In the genomic region with DNA sequence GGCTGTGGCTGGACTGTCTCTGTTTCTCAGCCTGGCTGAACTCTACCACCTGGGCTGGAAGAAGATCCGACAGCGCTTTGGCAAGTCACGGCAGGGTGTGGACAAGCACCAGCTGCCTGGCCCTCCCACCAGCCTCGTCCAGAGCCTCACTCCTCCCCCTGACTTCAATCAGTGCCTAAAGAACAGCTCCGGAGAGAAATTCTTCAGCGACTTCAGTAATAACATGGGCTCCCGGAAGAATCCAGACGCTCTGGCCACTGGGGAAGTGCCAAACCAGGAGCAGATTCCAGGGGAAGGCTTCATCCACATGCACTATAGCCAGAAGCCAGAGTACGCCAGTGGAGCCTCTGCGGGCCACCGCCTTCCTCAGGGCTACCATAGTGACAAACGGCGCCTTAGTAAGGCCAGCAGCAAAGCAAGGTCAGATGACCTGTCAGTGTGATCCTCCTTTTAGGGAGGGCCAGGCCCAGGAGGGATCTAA, we compare ENCODE assay signal across 11 mouse cellular contexts.
DNase-seq lines count a peak whose midpoint lies in the region; ATAC-seq and TF ChIP-seq lines count a peak whose summit lies in the region.
"Had no signal": no experiment of that assay in that cellular context is flagged by ENCODE, and none has a peak within 500 bp of the region (broad histone marks: within the 10 kb centered on the region; RNA-seq: fewer than 3 reads in every experiment).

No protein-coding gene starts in this region.

- H3K9me3 ChIP-seq in hindbrain, embryonic 12.5 days (replicated peaks), result no peaks in the 10 kb centered on the region
- H3K9me3 ChIP-seq in hindbrain, embryonic 13.5 days, result no peaks in the 10 kb centered on the region
- no peaks in the 10 kb centered on the region for H3K9me3 ChIP-seq in lung, embryonic 14.5 days (ENCODE audit: low read depth, low read length)
- H3K9me3 ChIP-seq in midbrain, embryonic 14.5 days (ENCODE audit: control insufficient read depth, low read length), result no peaks in the 10 kb centered on the region

- WGBS in hindbrain, embryonic 12.5 days, result 40% methylated on average over 13 of the region's 13 CpGs
- 46% methylated on average over 13 of the region's 13 CpGs for WGBS in hindbrain, embryonic 13.5 days
- WGBS in lung, embryonic 14.5 days, result 22% methylated on average over 13 of the region's 13 CpGs
- WGBS in midbrain, embryonic 14.5 days, result 53% methylated on average over 13 of the region's 13 CpGs

- H3K4me2 ChIP-seq in hindbrain, embryonic 12.5 days (replicated peaks), result no peak overlapping the region
- no peak overlapping the region for H3K4me2 ChIP-seq in hindbrain, embryonic 13.5 days
- peak overlapping the region; percentile 28 for H3K4me2 ChIP-seq in lung, embryonic 14.5 days
- no peak overlapping the region for H3K4me2 ChIP-seq in midbrain, embryonic 14.5 days (ENCODE audit: low read length)

- H3K27me3 ChIP-seq in hindbrain, embryonic 12.5 days, result no peaks in the 10 kb centered on the region
- H3K27me3 ChIP-seq in hindbrain, embryonic 13.5 days, result no peaks in the 10 kb centered on the region
- H3K27me3 ChIP-seq in lung, embryonic 14.5 days (ENCODE audit: insufficient read depth, low read length), result no peaks in the 10 kb centered on the region
- H3K27me3 ChIP-seq in midbrain, embryonic 14.5 days (ENCODE audit: control insufficient read depth, insufficient read depth, low read length), result no peaks in the 10 kb centered on the region

- TF ChIP-seq CTCF in lung, embryonic 14.5 days (IDR thresholded peaks at IDR 0.05; ENCODE audit: low read depth), result no peak

- no peaks in the 10 kb centered on the region for H3K36me3 ChIP-seq in hindbrain, embryonic 12.5 days
- no peaks in the 10 kb centered on the region for H3K36me3 ChIP-seq in hindbrain, embryonic 13.5 days
- H3K36me3 ChIP-seq in lung, embryonic 14.5 days (ENCODE audit: insufficient read depth), result no peaks in the 10 kb centered on the region
- H3K36me3 ChIP-seq in midbrain, embryonic 14.5 days (ENCODE audit: control insufficient read depth, insufficient read depth, low read length), result no peaks in the 10 kb centered on the region
- H3K36me3 ChIP-seq: G1E had no signal

- H3K9ac ChIP-seq in hindbrain, embryonic 12.5 days, result no peak overlapping the region
- H3K9ac ChIP-seq in hindbrain, embryonic 13.5 days, result no peak overlapping the region
- no peak overlapping the region for H3K9ac ChIP-seq in lung, embryonic 14.5 days
- no peak overlapping the region for H3K9ac ChIP-seq in midbrain, embryonic 14.5 days (replicated peaks; ENCODE audit: low read length)

- H3K4me1 ChIP-seq in hindbrain, embryonic 12.5 days, result peaks cover 16% of the 10 kb centered on the region
- peaks cover 17% of the 10 kb centered on the region; the same call in 1 of the 2 replicates for H3K4me1 ChIP-seq in hindbrain, embryonic 13.5 days (replicated peaks)
- H3K4me1 ChIP-seq in lung, embryonic 14.5 days (ENCODE audit: insufficient read depth), result peaks cover 22% of the 10 kb centered on the region
- no peaks in the 10 kb centered on the region; the same call in 1 of the 2 replicates for H3K4me1 ChIP-seq in midbrain, embryonic 14.5 days (ENCODE audit: control insufficient read depth, insufficient read depth, low read length)

- 0 out of 2 replicates have a peak overlapping the region, but pooled peaks have one; percentile 17 for H3K27ac ChIP-seq in hindbrain, embryonic 12.5 days
- H3K27ac ChIP-seq in hindbrain, embryonic 13.5 days, result no peak overlapping the region
- peak overlapping the region; percentile 48 for H3K27ac ChIP-seq in lung, embryonic 14.5 days (ENCODE audit: low read depth)
- no peak overlapping the region for H3K27ac ChIP-seq in midbrain, embryonic 14.5 days (replicated peaks; ENCODE audit: low read depth, low read length)

- no peak for ATAC-seq in hindbrain, embryonic 12.5 days (ENCODE audit: low FRiP score)
- ATAC-seq in hindbrain, embryonic 13.5 days (ENCODE audit: low FRiP score), result no peak
- peak; percentile 77 for ATAC-seq in lung, embryonic 14.5 days (ENCODE audit: insufficient read depth)
- no peak for ATAC-seq in midbrain, embryonic 14.5 days (ENCODE audit: low FRiP score, low TSS enrichment)
- ATAC-seq: midbrain, embryonic 16.5 days had no signal

- H3K4me3 ChIP-seq in hindbrain, embryonic 12.5 days, result no peak overlapping the region
- H3K4me3 ChIP-seq in hindbrain, embryonic 13.5 days, result no peak overlapping the region
- H3K4me3 ChIP-seq in lung, embryonic 14.5 days (ENCODE audit: low read depth, low read length), result no peak overlapping the region
- no peak overlapping the region for H3K4me3 ChIP-seq in midbrain, embryonic 14.5 days (replicated peaks; ENCODE audit: low read depth, low read length)

- DNase-seq in R1 (ENCODE audit: low read depth, low spot score), result peak; percentile 28
- DNase-seq in embryo, embryonic 11 days, result peak; percentile 39
- peak; percentile 80 for DNase-seq in lung, embryonic 14.5 days
- no peak for DNase-seq in retina, embryonic 14.5 days (ENCODE audit: low spot score)
- no peak for DNase-seq in frontal cortex, postnatal 14 days (ENCODE audit: low spot score in 2 of 2)
- no peak for DNase-seq in midbrain, embryonic 14.5 days
- DNase-seq: layer of hippocampus, postnatal 36 days had no signal

Comparison
In these comparisons a context has a peak if more than half of its experiments do, and no peak if none do; other contexts are left out.
1. H3K27ac ChIP-seq: peak in hindbrain, embryonic 12.5 days (single experiment) and lung, embryonic 14.5 days (single experiment); none in hindbrain, embryonic 13.5 days (single experiment) and midbrain, embryonic 14.5 days (single experiment).
2. DNase-seq: peak in R1 (single experiment), embryo, embryonic 11 days (single experiment) and lung, embryonic 14.5 days (single experiment); none in retina, embryonic 14.5 days (single experiment), frontal cortex, postnatal 14 days (0 of 2) and midbrain, embryonic 14.5 days (single experiment).